Mouse (Mus musculus) urinary bladder, postnatal 14 days (tissue): Measurements from ENCODE around the gene Olfr854.

Source experiments
- DNase-seq: peaks from one replicate; pipeline ENCODE4 v3.0.0; 2021; ENCODE audit warnings: low spot score

The Olfr854 gene

GRCm38 (mm10) chr9:19567282-19567681, at the start of gene Olfr854:
TSS of gene Olfr854 (minus strand) at chr9:19567382.
- no peak for DNase-seq

DNA sequence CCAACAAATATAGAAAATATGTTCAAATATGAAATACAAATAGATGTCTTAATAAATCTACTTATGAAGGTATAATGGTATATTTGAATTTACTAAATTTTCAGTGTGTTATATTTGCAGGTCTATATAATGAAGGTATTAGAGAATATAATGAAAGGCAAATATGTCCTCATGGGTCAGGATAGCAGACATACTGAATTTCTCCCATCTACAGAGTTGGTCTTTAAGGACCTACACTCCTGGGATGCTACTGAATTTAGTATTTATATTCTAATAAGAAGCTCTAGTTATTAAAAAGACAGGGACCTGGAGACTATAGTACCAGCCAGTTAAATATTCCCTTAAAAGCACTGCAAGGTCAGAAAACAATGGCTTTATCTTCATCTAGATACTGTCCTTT, 15.1 kb upstream of the Olfr854 start, which contains the start of gene Olfr855:
Gene Olfr855, plus strand, starts transcription at position 301 of the 400 bp plus-strand sequence.
- DNase-seq = no peak

DNA sequence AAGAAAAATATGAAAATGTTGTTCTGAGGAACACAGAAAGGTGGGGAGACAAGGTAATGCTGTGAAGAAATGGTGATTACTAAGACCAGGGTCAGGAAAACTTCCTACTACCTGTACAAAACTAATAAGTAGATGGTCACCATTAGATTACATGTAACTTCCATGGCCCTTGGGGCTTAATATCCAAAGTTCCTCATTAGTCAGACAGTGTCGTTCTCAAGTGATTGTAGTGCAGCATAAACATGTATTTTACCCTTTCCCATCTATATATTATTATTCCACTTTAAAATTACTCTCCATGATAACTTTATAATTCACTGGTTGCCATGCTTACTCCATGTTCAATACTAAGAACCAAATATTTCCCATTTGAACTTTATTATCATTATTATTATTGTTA, 26.2 kb downstream of the Olfr854 start, which contains the start of gene Olfr853:
Gene Olfr853, minus strand, starts transcription at position 101 of the 400 bp plus-strand sequence.
- DNase-seq = no peak
